Mouse (Mus musculus) midbrain, embryonic 12.5 days (tissue): Measurements from ENCODE around the gene Stat6. TPM values are rescaled to one million over a fixed set of nuclear protein-coding genes. Genes with fewer than 3 reads are reported as not detected.

ENCODE experiments used
- ATAC-seq: fragments of 200-750 bp; cut with Nextera tagmentation; 2 replicates; pipeline ENCODE4 v1.8.0; 2017; ENCODE audit warnings: low read depth, moderate TSS enrichment, moderate library complexity; ENCODE audit not compliant: low FRiP score
- H3K27ac ChIP-seq: fragments of 300-500 bp; sonication (generic); replicated peaks from 2 replicates; pipeline ENCODE4 v1.5.1; 2016; ENCODE audit warnings: mild to moderate bottlenecking
- H3K27me3 ChIP-seq: fragments of 300-500 bp; sonication (generic); 2 replicates; pipeline ENCODE4 v1.6.1; 2016; ENCODE audit warnings: mild to moderate bottlenecking
- H3K36me3 ChIP-seq: fragments of 300-500 bp; sonication (generic); 2 replicates; pipeline ENCODE4 v1.6.1; 2016
- H3K4me1 ChIP-seq: fragments of 300-500 bp; sonication (generic); 2 replicates; pipeline ENCODE4 v1.6.1; 2016
- H3K4me2 ChIP-seq: fragments of 300-500 bp; sonication (generic); replicated peaks from 2 replicates; pipeline ENCODE4 v1.6.1; 2016; ENCODE audit warnings: mild to moderate bottlenecking, moderate library complexity
- H3K4me3 ChIP-seq: fragments of 300-500 bp; sonication (generic); 2 replicates; pipeline ENCODE4 v1.5.1; 2016; ENCODE audit warnings: mild to moderate bottlenecking
- H3K9ac ChIP-seq: fragments of 300-500 bp; sonication (generic); replicated peaks from 2 replicates; pipeline ENCODE4 v1.6.1; 2016; ENCODE audit warnings: mild to moderate bottlenecking, moderate library complexity
- H3K9me3 ChIP-seq: fragments of 300-500 bp; sonication (generic); 2 replicates; pipeline ENCODE4 v1.6.1; 2016; ENCODE audit warnings: mild to moderate bottlenecking
- WGBS: fragments of 180-500 bp; shearing (Covaris S2); methylation state at CpG from one replicate; pipeline ENCODE4 v1.1.7; 2016; 5-methylcytosine and 5-hydroxymethylcytosine counted together
- polyA plus RNA-seq: library from polyadenylated mRNA; unstranded; fragments of >200 nt; fragmentation: Nextera tagmentation; extraction: Ambion mirVana; gene quantifications from 2 replicates; pipeline ENCODE4 v1.2.1, GENCODE M21; 2016

Stat6 gene
- polyA plus RNA-seq, 1 experiment from 2014 or later: 9.0 TPM

DNA sequence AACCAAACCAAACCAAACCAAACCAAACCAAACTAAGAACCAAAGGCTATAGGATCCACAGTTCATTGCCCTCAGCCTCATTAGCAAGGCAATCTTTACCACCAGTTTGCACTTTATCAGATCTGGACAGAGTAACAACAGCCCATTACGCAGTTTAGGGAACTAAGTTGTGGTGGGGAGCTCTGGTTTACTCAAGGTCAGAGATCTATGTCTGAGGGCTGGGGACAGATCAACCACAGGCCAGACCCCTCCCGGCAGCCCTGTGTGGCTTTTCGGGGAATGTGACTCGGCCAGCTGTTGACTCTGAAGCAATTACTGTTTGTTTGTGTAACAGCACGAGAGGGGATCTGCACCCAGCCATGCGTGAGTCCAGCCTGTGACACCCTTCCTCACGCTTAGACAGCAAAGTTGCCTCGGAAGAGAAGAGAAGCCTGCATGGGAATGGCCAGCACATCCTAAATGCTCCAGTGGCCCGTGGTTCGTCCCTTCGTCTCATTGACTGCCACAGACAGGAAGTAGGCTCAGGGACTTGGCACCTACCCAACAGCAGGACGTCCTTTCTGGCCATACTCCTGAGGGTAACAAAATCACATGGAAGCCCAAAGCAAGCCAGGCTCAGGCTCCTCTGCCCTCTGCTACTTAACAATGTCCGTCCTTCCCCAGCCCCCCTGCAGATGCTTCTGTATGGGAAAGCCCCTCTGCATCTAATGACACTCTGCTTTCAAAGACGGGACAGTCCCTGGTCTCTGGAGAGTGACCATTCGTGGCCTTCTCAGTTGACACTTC is 38.1 kb upstream of the Stat6 start:
- no peak overlapping the region for H3K4me2 ChIP-seq
- WGBS: 83% methylated on average over 15 of the region's 15 CpGs
- no peak overlapping the region for H3K9ac ChIP-seq
- no peak overlapping the region for H3K4me3 ChIP-seq
- H3K9me3 ChIP-seq: no peaks in the 10 kb centered on the region
- no peaks in the 10 kb centered on the region for H3K27me3 ChIP-seq
- H3K36me3 ChIP-seq: peaks cover 96% of the 10 kb centered on the region
- no peak for ATAC-seq
- no peaks in the 10 kb centered on the region for H3K4me1 ChIP-seq
- H3K27ac ChIP-seq: no peak overlapping the region

DNA sequence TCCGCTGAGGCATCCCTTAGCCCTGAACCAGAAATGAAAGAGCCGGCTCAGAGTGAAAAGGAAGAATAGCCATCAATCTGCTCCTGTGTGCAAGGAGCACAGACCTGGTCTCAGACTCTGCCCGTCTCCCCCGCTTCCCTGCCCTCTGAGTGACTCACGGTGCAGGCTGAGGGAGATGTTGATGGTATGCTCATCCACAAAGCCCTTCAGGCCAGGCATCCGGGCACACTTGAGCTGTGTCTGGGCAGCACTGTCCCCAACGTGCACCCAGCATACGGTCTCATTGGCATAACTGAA is 37.6 kb upstream of the Stat6 start:
- 90% methylated on average over 8 of the region's 8 CpGs for WGBS
- Histone ChIP-seq H3K4me3 (no peak overlapping the region), H3K9me3 (no peaks in the 10 kb centered on the region), H3K27me3 (no peaks in the 10 kb centered on the region), H3K4me1 (no peaks in the 10 kb centered on the region), H3K9ac (no peak overlapping the region), H3K4me2 (no peak overlapping the region), H3K36me3 (peaks cover 97% of the 10 kb centered on the region), H3K27ac (no peak overlapping the region)
- ATAC-seq: no peak

DNA sequence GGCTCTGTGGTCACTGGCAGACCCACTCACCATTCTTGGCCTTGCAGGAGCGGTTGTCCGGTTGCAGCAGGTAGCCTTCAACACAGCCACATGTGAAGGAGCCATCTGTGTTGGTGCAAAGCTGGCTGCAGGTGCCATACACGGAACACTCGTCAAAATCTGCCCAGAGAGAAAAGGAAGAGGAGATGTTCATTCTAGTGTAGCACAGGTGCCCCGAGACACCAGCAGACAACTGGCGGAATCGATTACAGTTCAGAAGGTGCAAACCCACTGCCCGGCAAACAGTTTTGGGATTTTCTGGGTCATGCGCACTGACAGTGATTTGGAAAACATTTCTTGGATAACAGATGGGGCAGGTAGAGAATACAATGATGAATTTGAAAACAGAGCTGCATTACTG is 37.0 kb upstream of the Stat6 start:
- no peak overlapping the region for H3K4me3 ChIP-seq
- H3K4me2 ChIP-seq: no peak overlapping the region
- H3K4me1 ChIP-seq: no peaks in the 10 kb centered on the region
- H3K9ac ChIP-seq: no peak overlapping the region
- H3K27me3 ChIP-seq: no peaks in the 10 kb centered on the region
- H3K27ac ChIP-seq: no peak overlapping the region
- no peaks in the 10 kb centered on the region for H3K9me3 ChIP-seq
- WGBS: 97% methylated on average over 9 of the region's 9 CpGs
- ATAC-seq: no peak
- peaks cover 97% of the 10 kb centered on the region for H3K36me3 ChIP-seq

DNA sequence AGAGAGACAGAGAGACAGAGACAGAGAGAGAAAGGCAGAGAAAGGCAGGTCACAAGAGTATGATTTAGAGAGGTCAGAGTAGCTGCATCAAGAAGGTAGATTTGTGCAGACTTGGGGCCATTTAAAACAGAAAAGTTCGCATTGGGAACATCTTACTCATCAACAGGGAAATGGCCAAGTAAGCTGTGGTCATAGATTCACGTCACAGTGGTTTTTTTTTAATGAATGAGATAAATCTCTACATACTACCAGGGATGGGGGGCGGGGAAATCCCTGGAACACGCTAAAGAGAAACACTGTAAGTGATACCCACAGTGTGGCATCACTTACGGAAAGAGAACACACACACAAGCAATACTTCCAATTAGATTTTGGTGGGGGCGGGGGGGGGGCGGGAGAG is 35.7 kb upstream of the Stat6 start:
- no peaks in the 10 kb centered on the region for H3K27me3 ChIP-seq
- WGBS: 88% methylated on average over 7 of the region's 7 CpGs
- H3K4me3 ChIP-seq: no peak overlapping the region
- no peaks in the 10 kb centered on the region for H3K9me3 ChIP-seq
- H3K9ac ChIP-seq: no peak overlapping the region
- no peak overlapping the region for H3K27ac ChIP-seq
- ATAC-seq: no peak
- H3K36me3 ChIP-seq: peaks cover 97% of the 10 kb centered on the region
- H3K4me2 ChIP-seq: no peak overlapping the region
- no peaks in the 10 kb centered on the region for H3K4me1 ChIP-seq

DNA sequence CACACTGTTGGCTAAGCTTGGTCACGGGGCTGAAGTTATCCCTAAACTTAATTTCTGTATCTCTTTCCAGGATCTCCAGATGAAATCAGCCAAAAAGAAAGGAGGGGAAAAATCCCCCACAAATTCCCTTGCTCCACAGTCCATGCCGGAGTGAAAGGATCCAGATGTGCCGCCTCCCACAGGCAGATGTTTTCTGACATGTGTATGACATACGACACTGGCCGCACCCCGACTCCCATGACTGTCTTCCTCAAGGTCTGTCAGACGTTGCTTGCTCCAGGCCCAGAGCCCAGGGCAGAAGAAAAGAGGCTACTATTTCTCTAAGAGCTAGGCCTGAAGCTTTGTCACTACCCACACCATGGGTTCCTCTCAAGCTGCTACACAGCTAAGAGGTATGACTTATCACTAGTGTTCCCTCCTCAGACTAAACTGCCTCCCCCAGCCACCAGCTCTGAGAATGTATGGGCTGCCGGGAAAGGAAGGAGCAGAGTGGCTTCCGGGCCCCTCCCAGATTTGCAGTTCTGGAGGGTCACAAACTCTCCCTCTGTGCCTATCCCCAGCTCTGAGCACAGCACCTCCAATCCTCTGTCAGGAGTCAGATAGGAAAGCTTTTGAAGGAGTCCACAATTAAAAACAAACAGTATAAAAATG is 33.2 kb upstream of the Stat6 start:
- ATAC-seq: no peak
- no peak overlapping the region for H3K9ac ChIP-seq
- no peak overlapping the region for H3K27ac ChIP-seq
- H3K4me3 ChIP-seq: no peak overlapping the region
- H3K4me2 ChIP-seq: no peak overlapping the region
- WGBS: 82% methylated on average over 9 of the region's 9 CpGs
- H3K9me3 ChIP-seq: no peaks in the 10 kb centered on the region
- peaks cover 8% of the 10 kb centered on the region for H3K4me1 ChIP-seq
- no peaks in the 10 kb centered on the region for H3K27me3 ChIP-seq
- H3K36me3 ChIP-seq: peaks cover 80% of the 10 kb centered on the region

DNA sequence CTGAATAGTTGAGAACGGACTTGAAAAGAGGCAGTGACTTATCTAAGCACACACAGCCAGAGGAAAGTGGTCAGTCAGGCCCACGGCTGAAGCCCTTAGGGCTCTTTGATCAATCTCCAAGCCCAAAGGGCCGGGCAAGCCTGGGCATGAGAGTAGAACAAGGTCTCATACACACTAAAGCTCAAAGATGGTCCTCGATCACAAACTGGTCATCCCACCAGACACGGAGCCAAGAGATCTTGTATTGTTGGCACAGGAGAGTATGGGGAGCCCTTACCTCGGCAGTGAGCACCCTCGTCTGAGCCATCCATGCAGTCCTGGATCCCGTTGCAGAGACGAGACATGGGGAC is 32.7 kb upstream of the Stat6 start:
- no peak for ATAC-seq
- H3K9me3 ChIP-seq: no peaks in the 10 kb centered on the region
- H3K27ac ChIP-seq: no peak overlapping the region
- H3K4me3 ChIP-seq: no peak overlapping the region
- H3K9ac ChIP-seq: no peak overlapping the region
- no peaks in the 10 kb centered on the region for H3K27me3 ChIP-seq
- peaks cover 13% of the 10 kb centered on the region for H3K4me1 ChIP-seq
- 89% methylated on average over 9 of the region's 9 CpGs for WGBS
- peaks cover 75% of the 10 kb centered on the region for H3K36me3 ChIP-seq
- no peak overlapping the region for H3K4me2 ChIP-seq

DNA sequence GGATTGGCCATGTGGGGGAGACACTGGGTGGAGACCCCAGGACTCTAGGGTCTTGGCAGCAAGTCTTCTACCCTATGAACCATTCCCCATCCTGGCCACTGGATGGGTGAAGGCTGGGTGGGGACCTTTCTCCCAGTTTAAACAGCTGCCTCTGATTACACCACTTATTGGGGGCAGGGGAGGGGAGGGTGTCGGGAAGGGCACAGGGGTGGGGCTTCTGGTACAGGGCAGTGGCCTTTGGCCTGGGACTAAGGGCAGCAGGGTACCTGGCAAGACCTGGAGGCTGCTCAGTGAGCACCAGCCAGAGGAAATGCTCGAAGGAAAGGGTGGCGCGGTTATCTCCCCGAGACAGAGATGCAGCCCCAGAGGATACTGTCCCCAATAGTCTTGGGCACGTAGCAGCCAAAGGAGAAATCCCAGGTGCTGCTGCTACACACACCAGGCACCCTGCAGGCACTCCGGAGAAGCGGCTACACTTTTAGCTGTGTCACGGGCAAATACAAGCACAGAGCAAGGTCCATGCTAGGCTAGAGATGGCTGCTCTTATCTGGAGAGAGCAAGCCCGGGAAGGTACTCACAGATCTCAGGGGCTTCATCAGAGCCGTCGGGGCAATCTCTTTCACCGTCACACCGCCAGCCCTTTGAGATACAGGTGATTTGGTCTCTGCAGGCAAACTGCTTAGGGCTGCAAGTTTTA is 30.6 kb upstream of the Stat6 start:
- H3K27ac ChIP-seq: no peak overlapping the region
- no peak overlapping the region for H3K9ac ChIP-seq
- ATAC-seq: no peak
- no peak overlapping the region for H3K4me3 ChIP-seq
- no peaks in the 10 kb centered on the region for H3K9me3 ChIP-seq
- H3K36me3 ChIP-seq: peaks cover 55% of the 10 kb centered on the region
- H3K27me3 ChIP-seq: no peaks in the 10 kb centered on the region
- peaks cover 33% of the 10 kb centered on the region for H3K4me1 ChIP-seq
- no peak overlapping the region for H3K4me2 ChIP-seq
- 92% methylated on average over 14 of the region's 14 CpGs for WGBS

DNA sequence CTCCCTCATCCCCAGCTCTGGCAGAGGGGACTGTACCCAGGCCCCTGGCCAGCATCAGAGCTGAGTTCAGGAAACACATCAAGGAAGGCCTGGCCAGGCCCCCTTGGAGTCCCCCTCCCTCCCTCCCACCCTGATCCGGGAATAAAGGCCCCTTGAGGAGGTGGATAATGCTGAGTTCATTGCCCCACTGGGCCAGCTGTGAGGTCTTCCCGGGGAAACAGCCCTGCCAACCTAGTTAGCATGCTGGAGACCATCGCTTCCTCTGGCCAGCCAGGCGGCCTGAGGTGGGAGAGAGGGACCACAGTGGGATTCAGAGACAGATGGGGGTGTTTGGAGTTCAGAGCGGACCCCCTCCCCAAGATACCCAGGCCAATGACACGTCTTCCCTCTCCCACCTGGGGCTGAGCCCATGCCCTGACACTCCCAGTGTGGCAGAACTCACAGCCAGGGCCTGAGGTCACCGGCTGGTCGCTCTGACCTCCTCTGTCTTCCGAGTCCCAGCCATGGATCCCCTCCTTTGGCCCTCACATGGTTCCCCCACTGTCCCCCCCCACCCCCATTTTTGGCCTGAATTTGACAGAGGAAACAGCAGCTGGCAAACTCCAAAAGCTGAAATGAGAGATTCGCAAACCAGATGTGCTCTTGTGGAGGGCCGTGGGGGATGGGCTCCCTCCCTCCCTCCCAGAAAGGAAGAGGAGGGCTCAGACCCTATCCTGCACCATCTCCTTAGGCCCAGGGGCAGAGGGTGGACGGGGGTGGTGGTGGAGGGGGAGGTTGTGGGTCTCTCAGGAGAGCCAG is 28.4 kb upstream of the Stat6 start:
- Histone ChIP-seq H3K4me1 (peaks cover 54% of the 10 kb centered on the region), H3K27me3 (no peaks in the 10 kb centered on the region), H3K9me3 (no peaks in the 10 kb centered on the region), H3K27ac (peak overlapping the region; percentile 39), H3K4me3 (no peak overlapping the region), H3K4me2 (peak overlapping the region; percentile 18; the same call in 1 of the 2 replicates), H3K9ac (peak overlapping the region; percentile 37), H3K36me3 (peaks cover 33% of the 10 kb centered on the region)
- ATAC-seq: 0 out of 2 replicates have a peak, but pooled peaks have one; percentile 25
- WGBS: 28% methylated on average over 12 of the region's 12 CpGs

DNA sequence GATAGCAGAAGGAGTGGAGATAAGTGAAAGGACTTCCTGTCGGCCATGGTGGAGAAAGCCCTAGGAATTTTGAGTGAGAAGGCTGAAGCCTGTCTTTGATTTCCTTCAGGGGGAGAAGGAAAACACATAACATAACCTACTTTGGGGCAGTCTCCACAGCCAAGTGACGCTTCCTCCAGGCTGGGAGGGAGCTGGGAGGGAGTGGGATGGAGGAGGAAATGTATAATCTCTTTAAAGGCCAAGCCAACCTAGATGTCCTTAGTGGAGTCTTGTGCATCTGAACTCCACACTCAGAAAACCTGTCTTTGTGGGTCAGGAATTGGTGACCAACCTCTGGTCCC is 27.8 kb upstream of the Stat6 start:
- no peak for ATAC-seq
- Histone ChIP-seq H3K4me3 (no peak overlapping the region), H3K27me3 (no peaks in the 10 kb centered on the region), H3K9me3 (no peaks in the 10 kb centered on the region), H3K36me3 (peaks cover 27% of the 10 kb centered on the region), H3K4me1 (peaks cover 59% of the 10 kb centered on the region), H3K4me2 (peak overlapping the region; percentile 18; the same call in 1 of the 2 replicates), H3K27ac (no peak overlapping the region; the same call in 1 of the 2 replicates), H3K9ac (peak overlapping the region; percentile 37)
- 28% methylated on average over 2 of the region's 2 CpGs for WGBS

DNA sequence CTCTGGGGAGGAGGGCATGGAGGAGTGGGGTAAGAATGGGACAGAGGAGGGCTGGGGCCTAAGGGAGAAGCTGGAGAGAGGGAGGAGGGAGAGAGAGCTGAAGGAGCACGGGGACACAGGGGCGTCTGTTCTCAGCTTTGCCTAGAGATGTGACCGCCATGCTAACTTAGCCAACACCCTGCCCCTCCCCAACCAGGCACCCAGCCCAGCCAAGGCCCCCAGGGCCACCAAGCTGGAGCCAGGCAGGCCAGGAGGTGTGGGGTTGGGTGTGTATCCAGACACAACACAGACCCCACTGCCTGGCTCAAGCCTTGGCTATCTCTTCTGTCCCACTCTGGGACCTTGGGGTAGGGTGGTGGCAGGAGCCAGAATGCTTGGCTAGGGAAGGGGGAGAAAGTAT is 27.2 kb upstream of the Stat6 start:
- no peaks in the 10 kb centered on the region for H3K27me3 ChIP-seq
- no peak overlapping the region for H3K9ac ChIP-seq
- H3K4me3 ChIP-seq: no peak overlapping the region
- no peak for ATAC-seq
- no peaks in the 10 kb centered on the region for H3K9me3 ChIP-seq
- WGBS: 62% methylated on average over 3 of the region's 3 CpGs
- peaks cover 22% of the 10 kb centered on the region for H3K36me3 ChIP-seq
- 0 out of 2 replicates have a peak overlapping the region, but pooled peaks have one; percentile 7 for H3K4me2 ChIP-seq
- H3K27ac ChIP-seq: no peak overlapping the region
- peaks cover 59% of the 10 kb centered on the region for H3K4me1 ChIP-seq

DNA sequence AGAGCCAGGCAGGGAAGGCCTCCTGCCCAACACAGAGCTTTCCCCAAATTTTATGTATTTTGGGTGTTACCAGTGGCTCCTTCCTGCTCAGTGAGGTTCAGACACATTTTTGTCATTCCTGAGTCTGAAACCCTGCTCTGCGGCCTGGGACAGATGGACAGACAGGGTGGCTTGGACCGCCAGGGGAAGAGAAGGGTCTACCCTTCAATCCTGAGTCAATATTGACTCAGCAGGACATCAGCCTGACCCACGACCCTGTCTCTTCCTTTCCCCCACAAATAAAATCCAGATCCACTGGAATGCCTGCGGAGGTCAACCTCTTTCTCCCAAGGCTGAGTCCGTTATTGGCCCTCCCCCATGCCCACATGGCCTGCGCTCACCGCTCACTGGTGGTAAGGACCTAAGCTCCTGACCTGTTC is 26.5 kb upstream of the Stat6 start:
- Histone ChIP-seq H3K27ac (no peak overlapping the region; the same call in 1 of the 2 replicates), H3K27me3 (no peaks in the 10 kb centered on the region), H3K36me3 (peaks cover 16% of the 10 kb centered on the region), H3K4me1 (peaks cover 59% of the 10 kb centered on the region), H3K9me3 (no peaks in the 10 kb centered on the region), H3K4me2 (no peak overlapping the region), H3K9ac (peak overlapping the region; percentile 28; the same call in 1 of the 2 replicates), H3K4me3 (no peak overlapping the region)
- 25% methylated on average over 7 of the region's 7 CpGs for WGBS
- ATAC-seq: no peak

DNA sequence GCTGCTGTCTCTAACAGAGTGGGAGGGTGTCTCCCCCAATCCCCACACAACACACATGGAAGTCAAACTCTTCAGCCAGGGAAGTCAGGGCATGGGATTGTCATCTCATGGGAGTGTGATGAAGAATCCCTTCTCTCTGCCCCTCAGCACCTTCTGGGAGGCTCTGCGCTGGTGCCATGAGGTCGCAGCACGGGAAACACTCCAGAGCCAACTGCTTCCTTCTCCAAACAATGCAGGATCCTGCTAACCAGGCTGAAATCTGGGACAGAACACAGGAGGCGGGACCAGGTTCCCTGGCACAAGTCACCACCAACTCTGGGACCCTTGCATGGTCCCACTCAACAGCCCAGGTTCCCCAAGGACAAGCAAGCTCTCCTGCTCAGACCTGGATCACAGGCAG is 25.5 kb upstream of the Stat6 start:
- Histone ChIP-seq H3K4me1 (peaks cover 67% of the 10 kb centered on the region), H3K9ac (peak overlapping the region; percentile 15; the same call in 1 of the 2 replicates), H3K4me2 (peak overlapping the region; percentile 91), H3K27ac (no peak overlapping the region), H3K9me3 (no peaks in the 10 kb centered on the region), H3K27me3 (no peaks in the 10 kb centered on the region), H3K36me3 (peaks cover 6% of the 10 kb centered on the region), H3K4me3 (no peak overlapping the region)
- no peak for ATAC-seq
- WGBS: 68% methylated on average over 4 of the region's 4 CpGs
